Mouse (Mus musculus) limb, embryonic 15.5 days (tissue): ENCODE results near the gene Ddx17. TPM values are rescaled to one million over a fixed set of nuclear protein-coding genes. Genes with fewer than 3 reads are reported as not detected.

Source experiments
- ATAC-seq: fragments of 200-750 bp; cut with Nextera tagmentation; 2 replicates; pipeline ENCODE4 v1.8.0; 2017; ENCODE audit warnings: low read depth, moderate TSS enrichment; ENCODE audit not compliant: insufficient number of reproducible peaks, low FRiP score, low TSS enrichment
- H3K27ac ChIP-seq: fragments of 300-500 bp; sonication (generic); 2 replicates; pipeline ENCODE4 v1.5.1; 2015; ENCODE audit warnings: moderate library complexity, mild to moderate bottlenecking, inconsistent platforms
- H3K27me3 ChIP-seq: fragments of 300-500 bp; sonication (generic); 2 replicates; pipeline ENCODE4 v1.6.1; 2015; ENCODE audit warnings: inconsistent platforms
- H3K36me3 ChIP-seq: fragments of 300-500 bp; sonication (generic); 2 replicates; pipeline ENCODE4 v1.6.1; 2015; ENCODE audit warnings: inconsistent platforms
- H3K4me1 ChIP-seq: fragments of 300-500 bp; sonication (generic); 2 replicates; pipeline ENCODE4 v1.6.1; 2015; ENCODE audit warnings: inconsistent platforms
- H3K4me2 ChIP-seq: fragments of 300-500 bp; sonication (generic); 2 replicates; pipeline ENCODE4 v1.6.1; 2015; ENCODE audit warnings: mild to moderate bottlenecking, inconsistent platforms
- H3K4me3 ChIP-seq: fragments of 300-500 bp; sonication (generic); 2 replicates; pipeline ENCODE4 v1.5.1; 2015; ENCODE audit warnings: mild to moderate bottlenecking, inconsistent platforms
- H3K9ac ChIP-seq: fragments of 300-500 bp; sonication (generic); 2 replicates; pipeline ENCODE4 v1.6.1; 2015; ENCODE audit warnings: inconsistent platforms
- H3K9me3 ChIP-seq: fragments of 300-500 bp; sonication (generic); 2 replicates; pipeline ENCODE4 v1.6.1; 2016; ENCODE audit warnings: inconsistent platforms
- WGBS: fragments of 180-500 bp; shearing (Covaris S2); methylation state at CpG from one replicate; pipeline ENCODE4 v1.1.7; 2015; 5-methylcytosine and 5-hydroxymethylcytosine counted together
- microRNA-seq: library from miRNA; unstranded; fragments of <30 nt; microRNA quantifications from one replicate; pipeline ENCODE4, GENCODE M21; 2016
- polyA plus RNA-seq: library from polyadenylated mRNA; unstranded; fragments of >200 nt; fragmentation: Nextera tagmentation; extraction: Ambion mirVana; gene quantifications from 2 replicates; pipeline ENCODE4 v1.2.1, GENCODE M21; 2015

Ddx17 gene
- polyA plus RNA-seq, 1 experiment from 2014 or later, result 54.0 TPM

DNA sequence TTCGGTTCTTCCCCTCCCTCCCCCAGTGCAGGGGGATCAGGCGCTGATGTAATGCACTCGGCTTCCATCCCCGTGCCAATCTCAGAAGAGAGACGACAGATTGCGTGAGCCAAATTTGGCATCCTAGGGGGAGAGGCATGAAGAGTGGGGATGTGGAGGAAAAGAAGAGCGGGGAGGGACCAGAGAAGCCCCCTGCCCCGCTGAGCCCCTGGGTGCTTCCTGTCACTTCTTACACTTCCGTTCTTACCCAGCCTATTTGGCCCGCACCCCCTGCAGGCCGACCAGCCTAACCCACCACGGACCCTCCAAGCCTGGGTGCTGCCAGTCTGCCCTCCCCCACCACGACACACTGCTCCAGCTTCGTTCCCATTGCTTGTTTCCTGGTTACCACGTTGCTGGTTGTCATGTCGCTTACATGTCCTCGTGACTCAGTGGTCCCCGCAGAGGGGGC is 43.6 kb downstream of the Ddx17 start:
- Histone ChIP-seq H3K27me3 (peaks cover 99% of the 10 kb centered on the region), H3K27ac (no peak overlapping the region), H3K4me2 (no peak overlapping the region), H3K4me1 (peaks cover 17% of the 10 kb centered on the region), H3K36me3 (no peaks in the 10 kb centered on the region), H3K9ac (no peak overlapping the region), H3K9me3 (no peaks in the 10 kb centered on the region), H3K4me3 (no peak overlapping the region)
- WGBS, result 25% methylated on average over 18 of the region's 18 CpGs
- ATAC-seq, result no peak

- no peak for ATAC-seq
- Histone ChIP-seq H3K36me3 (no peaks in the 10 kb centered on the region), H3K9ac (no peak overlapping the region), H3K4me3 (no peak overlapping the region), H3K4me2 (no peak overlapping the region), H3K27ac (no peak overlapping the region), H3K27me3 (peaks cover 74% of the 10 kb centered on the region), H3K4me1 (peaks cover 5% of the 10 kb centered on the region), H3K9me3 (no peaks in the 10 kb centered on the region)
- 75% methylated on average over 17 of the region's 17 CpGs for WGBS
These were observed 46.4 kb downstream of the Ddx17 start for GRCm38 (mm10) chr15:79500110-79500509.

DNA sequence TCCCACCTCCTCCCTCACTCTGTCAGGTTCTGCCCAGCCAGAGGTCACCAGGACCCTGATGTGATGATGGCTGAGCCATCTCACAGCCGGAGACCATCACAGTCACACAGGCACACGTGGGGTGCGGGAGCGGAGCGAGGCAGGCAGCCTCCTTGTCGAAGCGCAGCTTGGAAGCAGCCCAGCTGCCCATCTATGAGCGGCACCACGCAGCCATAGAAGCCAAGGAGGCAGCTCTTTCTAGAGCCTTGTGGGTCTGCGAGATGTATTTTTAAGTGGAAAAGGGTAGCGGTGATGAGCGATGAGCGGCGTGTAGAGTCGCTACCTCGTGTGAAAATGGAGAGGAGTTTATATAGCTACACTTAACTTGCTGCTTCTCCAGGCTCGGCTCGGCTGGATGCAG is 53.0 kb downstream of the Ddx17 start:
- H3K27me3 ChIP-seq, result peaks cover 37% of the 10 kb centered on the region
- no peak overlapping the region for H3K4me3 ChIP-seq
- no peak overlapping the region for H3K4me2 ChIP-seq
- no peaks in the 10 kb centered on the region for H3K4me1 ChIP-seq
- no peaks in the 10 kb centered on the region for H3K9me3 ChIP-seq
- no peak overlapping the region for H3K27ac ChIP-seq
- no peak for ATAC-seq
- H3K9ac ChIP-seq, result no peak overlapping the region
- WGBS, result 44% methylated on average over 18 of the region's 18 CpGs
- H3K36me3 ChIP-seq, result no peaks in the 10 kb centered on the region

- ATAC-seq, result no peak
- Histone ChIP-seq H3K36me3 (no peaks in the 10 kb centered on the region), H3K9ac (no peak overlapping the region), H3K4me1 (no peaks in the 10 kb centered on the region), H3K4me3 (no peak overlapping the region), H3K27me3 (peaks cover 28% of the 10 kb centered on the region), H3K9me3 (no peaks in the 10 kb centered on the region), H3K27ac (no peak overlapping the region), H3K4me2 (no peak overlapping the region)
- 66% methylated on average over 11 of the region's 11 CpGs for WGBS
These were observed 57.1 kb downstream of the Ddx17 start for GRCm38 (mm10) chr15:79489463-79489862.

GRCm38 (mm10) chr15:79481181-79481688 is 65.3 kb downstream of the Ddx17 start:
- Histone ChIP-seq H3K9ac (no peak overlapping the region), H3K9me3 (no peaks in the 10 kb centered on the region), H3K4me1 (peaks cover 14% of the 10 kb centered on the region), H3K27me3 (peaks cover 33% of the 10 kb centered on the region), H3K4me3 (no peak overlapping the region), H3K4me2 (no peak overlapping the region), H3K27ac (no peak overlapping the region), H3K36me3 (no peaks in the 10 kb centered on the region)
- ATAC-seq, result no peak
- 7% methylated on average over 15 of the region's 15 CpGs for WGBS

Small RNAs within 50 kb of the gene (microRNA-seq; reads per million reads assigned to microRNA genes)
- gene Gm27903, result not detected

Other genes with a start within 250 kb of the Ddx17 start
- gene Pla2g6, start 218.4 kb downstream of the Ddx17 start, polyA plus RNA-seq, result 12.9 and 14.2 TPM in 2 replicates
- 4.2 and 4.7 TPM in 2 replicates for gene Maff, start 200.1 kb downstream of the Ddx17 start, polyA plus RNA-seq
- 87.5 and 99.8 TPM in 2 replicates for gene Tmem184b, start 143.2 kb downstream of the Ddx17 start, polyA plus RNA-seq
- gene Csnk1e, start 91.2 kb downstream of the Ddx17 start, polyA plus RNA-seq, result 81.0 and 82.7 TPM in 2 replicates
- gene Kcnj4, start 41.5 kb downstream of the Ddx17 start, polyA plus RNA-seq, result not detected in 2 replicates
- gene Kdelr3, start 30.3 kb downstream of the Ddx17 start, polyA plus RNA-seq, result 211 and 223 TPM in 2 replicates
- gene Dmc1, start 58.4 kb upstream of the Ddx17 start, polyA plus RNA-seq, result 2.6 and 2.8 TPM in 2 replicates
- 0.82 and 0.88 TPM in 2 replicates for gene Fam227a, start 112.2 kb upstream of the Ddx17 start, polyA plus RNA-seq
- gene Cby1, start 112.5 kb upstream of the Ddx17 start, polyA plus RNA-seq, result 49.3 and 52.6 TPM in 2 replicates
- gene Tomm22, start 124.1 kb upstream of the Ddx17 start, polyA plus RNA-seq, result 216 and 223 TPM in 2 replicates
- 20.2 and 27.8 TPM in 2 replicates for gene Josd1, start 141.2 kb upstream of the Ddx17 start, polyA plus RNA-seq
- gene Gtpbp1, start 144.1 kb upstream of the Ddx17 start, polyA plus RNA-seq, result 35.0 and 36.0 TPM in 2 replicates
- 5.4 and 6.0 TPM in 2 replicates for gene Sun2, start 195.8 kb upstream of the Ddx17 start, polyA plus RNA-seq
- 67.1 and 70.2 TPM in 2 replicates for gene Dnal4, start 231.1 kb upstream of the Ddx17 start, polyA plus RNA-seq